Mouse (Mus musculus): Measurements from ENCODE around the gene Pak6. TPM values are rescaled to one million over a fixed set of nuclear protein-coding genes. Genes with fewer than 3 reads are reported as not detected.
A peak's percentile ranks its signal among the peaks of the same experiment; 100 is the strongest.

The Pak6 gene
- polyA plus RNA-seq, 1 experiment from 2014 or later = 1.6 TPM

- no peak for DNase-seq (ENCODE audit: extremely low spot score, low spot score)
- no peaks in the 10 kb centered on the region for H3K9me3 ChIP-seq
- H3K4me1 ChIP-seq = peaks cover 70% of the 10 kb centered on the region
Observed at GRCm38 (mm10) chr2:118706436-118706835, 43.3 kb downstream of the Pak6 start.

DNA sequence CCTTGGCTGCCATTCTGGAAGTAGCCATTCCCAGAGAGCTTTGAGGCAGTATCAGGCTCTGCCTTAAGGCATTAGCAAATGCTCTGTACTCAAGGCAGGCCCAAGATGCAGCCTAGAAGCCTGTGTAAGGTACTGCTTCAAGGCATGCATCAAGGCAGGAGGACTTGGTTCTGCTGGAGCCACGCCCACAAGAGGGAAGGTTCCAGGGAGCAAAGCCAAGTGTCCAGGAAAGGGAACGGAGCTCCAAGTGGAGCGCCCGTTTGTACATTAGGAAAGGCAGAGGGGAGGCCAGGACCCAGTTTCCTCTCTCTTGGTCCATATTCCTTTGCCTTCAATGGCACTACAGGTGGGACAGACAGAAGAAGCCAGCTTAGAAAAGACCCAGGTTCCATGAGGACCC, 45.4 kb downstream of the Pak6 start:
- no peak overlapping the region for H3K27ac ChIP-seq
- peaks cover 55% of the 10 kb centered on the region for H3K4me1 ChIP-seq
- DNase-seq (ENCODE audit: extremely low spot score, low spot score) = no peak
- WGBS = 67% methylated on average over 4 of the region's 4 CpGs
- H3K27me3 ChIP-seq (ENCODE audit: poor library complexity, severe bottlenecking) = peaks cover 100% of the 10 kb centered on the region
- no peaks in the 10 kb centered on the region for H3K36me3 ChIP-seq (replicated peaks)
- H3K9me3 ChIP-seq = no peaks in the 10 kb centered on the region
- no peak overlapping the region for H3K4me3 ChIP-seq

More at GRCm38 (mm10) chr2:118706436-118706835, 43.3 kb downstream of the Pak6 start:
- no peak overlapping the region for H3K4me3 ChIP-seq
- H3K36me3 ChIP-seq (replicated peaks) = no peaks in the 10 kb centered on the region
- H3K27ac ChIP-seq = no peak overlapping the region
- H3K27me3 ChIP-seq (ENCODE audit: poor library complexity, severe bottlenecking) = peaks cover 100% of the 10 kb centered on the region
- 5% methylated on average over 6 of the region's 6 CpGs for WGBS

DNA sequence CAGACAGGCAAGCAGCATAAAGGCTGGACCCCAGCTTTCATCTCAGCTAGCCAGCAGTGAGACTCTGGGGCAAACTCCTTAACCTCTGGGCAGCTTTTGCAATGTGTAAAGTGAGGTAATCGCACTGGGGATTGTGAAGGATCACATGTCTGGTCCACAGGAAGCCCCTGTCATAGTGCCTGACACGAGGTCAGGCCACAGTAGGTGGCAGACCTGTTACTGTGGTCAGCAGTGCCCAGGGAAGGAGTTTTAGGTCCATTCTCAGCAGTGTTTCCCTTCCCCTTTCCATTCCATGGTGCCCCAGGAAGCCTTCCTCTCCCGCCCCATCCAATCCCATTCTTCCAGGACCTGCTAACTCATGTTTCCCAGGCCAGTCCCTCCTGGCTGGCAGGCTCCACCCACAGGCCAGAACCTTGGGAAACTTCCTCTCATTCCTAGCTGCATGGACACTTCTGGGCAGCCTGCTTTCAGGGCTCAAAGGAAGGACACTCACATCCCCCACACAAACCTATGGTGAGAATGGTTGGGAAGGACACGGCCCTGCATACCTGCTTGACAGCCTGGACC, 46.6 kb downstream of the Pak6 start:
- Histone ChIP-seq H3K4me1 (peaks cover 56% of the 10 kb centered on the region), H3K9me3 (no peaks in the 10 kb centered on the region), H3K4me3 (no peak overlapping the region), H3K27ac (no peak overlapping the region), H3K27me3 (ENCODE audit: poor library complexity, severe bottlenecking) (peaks cover 98% of the 10 kb centered on the region), H3K36me3 (replicated peaks) (no peaks in the 10 kb centered on the region)
- DNase-seq (ENCODE audit: extremely low spot score, low spot score) = no peak
- 36% methylated on average over 4 of the region's 4 CpGs for WGBS

GRCm38 (mm10) chr2:118711038-118711494, 48.0 kb downstream of the Pak6 start:
- H3K4me3 ChIP-seq = peak overlapping the region; percentile 53
- no peaks in the 10 kb centered on the region for H3K36me3 ChIP-seq (replicated peaks)
- H3K9me3 ChIP-seq = no peaks in the 10 kb centered on the region
- peak; percentile 61 for DNase-seq (ENCODE audit: extremely low spot score, low spot score)
- WGBS = 1% methylated on average over 36 of the region's 36 CpGs
- H3K27ac ChIP-seq = peak overlapping the region; percentile 74
- H3K4me1 ChIP-seq = peaks cover 56% of the 10 kb centered on the region
- H3K27me3 ChIP-seq (ENCODE audit: poor library complexity, severe bottlenecking) = peaks cover 95% of the 10 kb centered on the region

DNA sequence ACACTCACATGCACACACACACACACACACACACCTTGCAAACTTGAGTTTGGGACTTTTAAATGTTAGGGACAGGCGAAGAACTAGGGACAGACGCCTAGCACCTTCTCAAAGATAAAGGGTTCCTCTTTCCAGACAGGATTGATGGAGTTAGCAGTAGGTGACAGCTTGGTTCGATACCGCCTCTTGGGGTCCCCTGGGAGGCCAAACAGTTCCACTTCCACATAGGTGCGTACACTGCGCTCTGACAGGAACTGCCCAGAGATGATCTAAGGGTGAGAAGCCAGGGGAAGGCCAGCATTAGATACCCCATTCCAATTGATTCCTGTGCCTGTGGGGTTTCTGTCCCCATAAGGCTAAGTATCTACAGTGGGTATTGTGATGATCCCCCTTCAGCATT, 50.5 kb downstream of the Pak6 start:
- DNase-seq (ENCODE audit: extremely low spot score, low spot score) = no peak
- Histone ChIP-seq H3K27me3 (ENCODE audit: poor library complexity, severe bottlenecking) (peaks cover 93% of the 10 kb centered on the region), H3K4me1 (peaks cover 44% of the 10 kb centered on the region), H3K9me3 (no peaks in the 10 kb centered on the region), H3K27ac (no peak overlapping the region), H3K36me3 (replicated peaks) (no peaks in the 10 kb centered on the region), H3K4me3 (no peak overlapping the region)
- WGBS = 92% methylated on average over 6 of the region's 6 CpGs

- DNase-seq (ENCODE audit: extremely low spot score, low spot score) = no peak
Observed at GRCm38 (mm10) chr2:118714230-118714629, 51.1 kb downstream of the Pak6 start.

GRCm38 (mm10) chr2:118716677-118717076, 53.6 kb downstream of the Pak6 start:
- Histone ChIP-seq H3K4me1 (peaks cover 20% of the 10 kb centered on the region), H3K9me3 (no peaks in the 10 kb centered on the region), H3K27me3 (ENCODE audit: poor library complexity, severe bottlenecking) (peaks cover 73% of the 10 kb centered on the region), H3K27ac (no peak overlapping the region), H3K36me3 (replicated peaks) (no peaks in the 10 kb centered on the region), H3K4me3 (no peak overlapping the region)
- DNase-seq (ENCODE audit: extremely low spot score, low spot score) = no peak
- WGBS = 84% methylated on average over 5 of the region's 5 CpGs

More at GRCm38 (mm10) chr2:118714230-118714629, 51.1 kb downstream of the Pak6 start:
- Histone ChIP-seq H3K4me1 (peaks cover 43% of the 10 kb centered on the region), H3K9me3 (no peaks in the 10 kb centered on the region), H3K4me3 (no peak overlapping the region), H3K36me3 (replicated peaks) (no peaks in the 10 kb centered on the region), H3K27ac (peak overlapping the region; percentile 16; the same call in 1 of the 2 replicates), H3K27me3 (ENCODE audit: poor library complexity, severe bottlenecking) (peaks cover 90% of the 10 kb centered on the region)
- 54% methylated on average over 4 of the region's 4 CpGs for WGBS

GRCm38 (mm10) chr2:118723693-118724486, 60.8 kb downstream of the Pak6 start:
- WGBS = 87% methylated on average over 15 of the region's 15 CpGs
- Histone ChIP-seq H3K4me3 (no peak overlapping the region), H3K36me3 (replicated peaks) (no peaks in the 10 kb centered on the region), H3K9me3 (no peaks in the 10 kb centered on the region), H3K27me3 (ENCODE audit: poor library complexity, severe bottlenecking) (peaks cover 69% of the 10 kb centered on the region), H3K4me1 (peaks cover 13% of the 10 kb centered on the region), H3K27ac (no peak overlapping the region)
- no peak for DNase-seq (ENCODE audit: extremely low spot score, low spot score)

GRCm38 (mm10) chr2:118725511-118725910, 62.4 kb downstream of the Pak6 start:
- peaks cover 78% of the 10 kb centered on the region for H3K27me3 ChIP-seq (ENCODE audit: poor library complexity, severe bottlenecking)
- WGBS = 88% methylated on average over 4 of the region's 4 CpGs
- no peaks in the 10 kb centered on the region for H3K9me3 ChIP-seq
- no peak overlapping the region for H3K27ac ChIP-seq
- H3K36me3 ChIP-seq (replicated peaks) = no peaks in the 10 kb centered on the region
- H3K4me1 ChIP-seq = peaks cover 20% of the 10 kb centered on the region
- DNase-seq (ENCODE audit: extremely low spot score, low spot score) = no peak
- no peak overlapping the region for H3K4me3 ChIP-seq

GRCm38 (mm10) chr2:118726873-118727272, 63.8 kb downstream of the Pak6 start:
- DNase-seq (ENCODE audit: extremely low spot score, low spot score) = no peak
- WGBS = 81% methylated on average over 2 of the region's 2 CpGs

DNA sequence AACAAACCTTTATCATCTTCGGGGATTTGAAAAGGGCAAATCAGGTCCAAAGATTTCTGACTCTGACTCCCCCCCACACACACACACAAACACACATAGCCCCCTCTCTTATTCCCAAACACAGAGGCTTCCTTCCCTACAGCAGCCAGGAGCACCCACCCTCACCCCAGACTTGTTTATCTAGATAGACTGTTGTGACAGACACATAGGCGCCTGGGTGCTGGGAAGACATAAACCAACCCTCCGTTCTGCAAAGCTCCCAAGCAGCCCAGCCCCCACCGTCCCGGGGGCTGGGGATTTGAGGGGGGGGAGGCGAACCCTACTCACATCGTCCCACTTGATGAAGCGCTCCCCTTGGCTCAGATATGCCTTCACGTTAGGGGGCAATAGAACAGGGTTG, 64.8 kb downstream of the Pak6 start:
- no peak overlapping the region for H3K4me3 ChIP-seq
- H3K27ac ChIP-seq = no peak overlapping the region
- peaks cover 91% of the 10 kb centered on the region for H3K27me3 ChIP-seq (ENCODE audit: poor library complexity, severe bottlenecking)
- WGBS = 25% methylated on average over 9 of the region's 9 CpGs
- no peak for DNase-seq (ENCODE audit: extremely low spot score, low spot score)
- no peaks in the 10 kb centered on the region for H3K36me3 ChIP-seq (replicated peaks)
- H3K4me1 ChIP-seq = peaks cover 19% of the 10 kb centered on the region
- no peaks in the 10 kb centered on the region for H3K9me3 ChIP-seq

More at GRCm38 (mm10) chr2:118726873-118727272, 63.8 kb downstream of the Pak6 start:
- peaks cover 22% of the 10 kb centered on the region for H3K4me1 ChIP-seq
- H3K9me3 ChIP-seq = no peaks in the 10 kb centered on the region
- H3K4me3 ChIP-seq = no peak overlapping the region
- peaks cover 91% of the 10 kb centered on the region for H3K27me3 ChIP-seq (ENCODE audit: poor library complexity, severe bottlenecking)
- H3K27ac ChIP-seq = no peak overlapping the region
- H3K36me3 ChIP-seq (replicated peaks) = no peaks in the 10 kb centered on the region

GRCm38 (mm10) chr2:118728337-118728736, 65.2 kb downstream of the Pak6 start, which contains the start of gene Plcb2:
Gene Plcb2, minus strand, starts transcription at chr2:118728438.
- peaks cover 90% of the 10 kb centered on the region for H3K27me3 ChIP-seq (ENCODE audit: poor library complexity, severe bottlenecking)
- H3K4me3 ChIP-seq = no peak within 1 kb of the TSS
- no peaks in the 10 kb centered on the region for H3K9me3 ChIP-seq
- H3K27ac ChIP-seq = no peak within 1 kb of the TSS
- H3K4me1 ChIP-seq = peaks cover 18% of the 10 kb centered on the region
- WGBS = 14% methylated on average over 7 of the region's 7 CpGs
- H3K36me3 ChIP-seq (replicated peaks) = no peaks in the 10 kb centered on the region
- DNase-seq (ENCODE audit: extremely low spot score, low spot score) = no peak

- 51% methylated on average over 4 of the region's 4 CpGs for WGBS
Observed at GRCm38 (mm10) chr2:118729194-118729593, 66.1 kb downstream of the Pak6 start.

More at GRCm38 (mm10) chr2:118729194-118729593, 66.1 kb downstream of the Pak6 start:
- Histone ChIP-seq H3K4me1 (peaks cover 18% of the 10 kb centered on the region), H3K36me3 (replicated peaks) (no peaks in the 10 kb centered on the region), H3K27ac (no peak overlapping the region), H3K9me3 (no peaks in the 10 kb centered on the region), H3K27me3 (ENCODE audit: poor library complexity, severe bottlenecking) (peaks cover 91% of the 10 kb centered on the region), H3K4me3 (no peak overlapping the region)
- DNase-seq (ENCODE audit: extremely low spot score, low spot score) = no peak

Measured in forebrain, embryonic 10.5 days (tissue).